ENCODE assay signal across 7 mouse cellular contexts in the genomic region with DNA sequence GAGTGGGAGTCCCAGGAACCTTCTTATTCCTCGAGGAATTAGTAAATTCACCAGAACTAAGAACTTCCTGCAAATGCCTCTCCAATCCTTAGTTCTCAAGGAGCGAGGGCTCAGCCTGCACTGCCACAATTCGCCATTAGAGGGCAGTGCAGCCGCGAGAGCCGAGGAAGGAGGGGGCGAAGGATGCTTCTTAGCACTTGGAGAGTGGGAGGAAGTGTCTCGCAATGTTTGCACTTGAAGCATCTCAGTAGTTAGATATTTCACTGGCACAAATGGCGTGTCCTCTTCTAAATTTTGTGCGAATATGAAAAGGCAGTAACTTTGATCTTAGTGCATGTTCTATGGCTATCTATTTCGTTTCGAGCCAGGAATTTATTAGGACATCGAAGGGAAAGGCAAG. TPM values are rescaled to one million over a fixed set of nuclear protein-coding genes. Genes with fewer than 3 reads are reported as not detected.
DNase-seq lines count a peak whose midpoint lies in the region; ATAC-seq and TF ChIP-seq lines count a peak whose summit lies in the region.

No protein-coding gene starts in this region.

- H3K9ac ChIP-seq in intestine, postnatal 0 days (ENCODE audit: low read depth, low read length): no peak overlapping the region
- H3K9ac ChIP-seq in midbrain, embryonic 15.5 days: no peak overlapping the region

- 21% methylated on average over 13 of the region's 13 CpGs for WGBS in intestine, postnatal 0 days
- WGBS in midbrain, embryonic 15.5 days: 19% methylated on average over 13 of the region's 13 CpGs
- 32% methylated on average over 13 of the region's 13 CpGs for WGBS in spleen, adult 2 months

- H3K4me3 ChIP-seq in intestine, postnatal 0 days (ENCODE audit: low read depth, low read length): no peak overlapping the region
- H3K4me3 ChIP-seq in midbrain, embryonic 15.5 days: peak overlapping the region; percentile 22
- no peak overlapping the region for H3K4me3 ChIP-seq in spleen, adult 2 months (ENCODE audit: extremely low read depth, insufficient read depth, insufficient read length)

- no peaks in the 10 kb centered on the region for H3K9me3 ChIP-seq in intestine, postnatal 0 days (ENCODE audit: control insufficient read depth)
- no peaks in the 10 kb centered on the region for H3K9me3 ChIP-seq in midbrain, embryonic 15.5 days

- no peaks in the 10 kb centered on the region for H3K27me3 ChIP-seq in intestine, postnatal 0 days (replicated peaks; ENCODE audit: control insufficient read depth, insufficient read depth, low read length)
- no peaks in the 10 kb centered on the region for H3K27me3 ChIP-seq in midbrain, embryonic 15.5 days (replicated peaks)
- H3K27me3 ChIP-seq in spleen, adult 2 months (ENCODE audit: control insufficient read depth, insufficient read depth, low read length): no peaks in the 10 kb centered on the region

- intact Hi-C loops in left cerebral cortex, postnatal 36 days (cut with DNase I): loop anchor here (1.0 to 5.0 kb wide), 5 partner anchors 60 to 802 kb away; no protein-coding TSS in a partner anchor

- no peak overlapping the region for H3K4me2 ChIP-seq in intestine, postnatal 0 days (replicated peaks; ENCODE audit: low read depth)
- peak overlapping the region; percentile 42 for H3K4me2 ChIP-seq in midbrain, embryonic 15.5 days

- no peaks in the 10 kb centered on the region for H3K4me1 ChIP-seq in intestine, postnatal 0 days (replicated peaks; ENCODE audit: control insufficient read depth, insufficient read depth, low read length)
- H3K4me1 ChIP-seq in midbrain, embryonic 15.5 days: 0 out of 2 replicates have a peak, but pooled peaks cover 3% of the 10 kb centered on the region
- no peaks in the 10 kb centered on the region for H3K4me1 ChIP-seq in spleen, adult 2 months (ENCODE audit: control insufficient read depth, insufficient read depth, insufficient read length)

- H3K27ac ChIP-seq in intestine, postnatal 0 days (ENCODE audit: low read depth, low read length): no peak overlapping the region
- H3K27ac ChIP-seq in midbrain, embryonic 15.5 days: peak overlapping the region; percentile 62
- no peak overlapping the region for H3K27ac ChIP-seq in spleen, adult 2 months (ENCODE audit: insufficient read depth, low read length)

- no peak for TF ChIP-seq POLR2A in spleen, adult 2 months (IDR thresholded peaks at IDR 0.05; ENCODE audit: low read depth, low read length)

- no peaks in the 10 kb centered on the region for H3K36me3 ChIP-seq in intestine, postnatal 0 days (ENCODE audit: control insufficient read depth, insufficient read depth)
- H3K36me3 ChIP-seq in midbrain, embryonic 15.5 days (replicated peaks): no peaks in the 10 kb centered on the region
- H3K36me3 ChIP-seq in spleen, adult 2 months (ENCODE audit: control insufficient read depth, insufficient read depth, low read length): no peaks in the 10 kb centered on the region

- TF ChIP-seq CTCF in intestine, postnatal 0 days (IDR thresholded peaks at IDR 0.05; ENCODE audit: low read depth): peak; percentile 98
- TF ChIP-seq CTCF in spleen, adult 2 months (IDR thresholded peaks at IDR 0.05; ENCODE audit: extremely low read depth, insufficient read depth, insufficient read length, insufficient replicate concordance): peak; percentile 97

- ATAC-seq in intestine, postnatal 0 days: no peak
- peak; percentile 81 for ATAC-seq in midbrain, embryonic 15.5 days (replicated peaks)

- DNase-seq in adipocyte (ENCODE audit: low spot score): peak; percentile 49
- DNase-seq in cerebellum, postnatal 25 days: peak; percentile 83 to 88
- DNase-seq in gastrocnemius, adult 18-20 months (ENCODE audit: low spot score): peak; percentile 69
- peak; percentile 88 to 90 for DNase-seq in left cerebral cortex, postnatal 36 days (ENCODE audit: low spot score in 2 of 2)
- DNase-seq in spleen, adult 2 months (ENCODE audit: low read depth in 1 of 2, low spot score in 2 of 2): peak in 1 of 2 experiments; percentile 40

RNA-seq across cellular contexts. Expression of a gene that starts 59.0 kb away (rescaled TPM):
- 10 to 100 TPM in 1 of 2 experiments, 1 to 10 TPM in 1; 9.4 to 10.7 TPM for total RNA-seq in gastrocnemius, adult 18-20 months (2021)
- polyA plus RNA-seq in intestine, postnatal 0 days (2015; fragmentation: Nextera tagmentation; extraction: Ambion mirVana): 52.9 and 55.7 TPM in 2 replicates
- 10 to 100 TPM; 44.7 to 46.4 TPM for total RNA-seq in left cerebral cortex, postnatal 36 days (2021)
- polyA plus RNA-seq in midbrain, embryonic 15.5 days (2015; fragmentation: Nextera tagmentation; extraction: Ambion mirVana): 32.7 and 34.3 TPM in 2 replicates
- polyA plus RNA-seq in spleen, adult 2 months (2012; rRNA removed): 20.6 and 24.0 TPM in 2 replicates
